Mouse (Mus musculus) T-helper 2 cell (primary cell): Measurements from ENCODE around the gene Zfp551.

Experiments
- in situ Hi-C: fragments of 300-600 bp; cut with MboI, MseI; formaldehyde crosslinking; loops from one replicate; pipeline ENCODE4 v1.15.1; 2025; ENCODE audit warnings: high pct_unique_total_duplicates

Zfp551 gene

DNA sequence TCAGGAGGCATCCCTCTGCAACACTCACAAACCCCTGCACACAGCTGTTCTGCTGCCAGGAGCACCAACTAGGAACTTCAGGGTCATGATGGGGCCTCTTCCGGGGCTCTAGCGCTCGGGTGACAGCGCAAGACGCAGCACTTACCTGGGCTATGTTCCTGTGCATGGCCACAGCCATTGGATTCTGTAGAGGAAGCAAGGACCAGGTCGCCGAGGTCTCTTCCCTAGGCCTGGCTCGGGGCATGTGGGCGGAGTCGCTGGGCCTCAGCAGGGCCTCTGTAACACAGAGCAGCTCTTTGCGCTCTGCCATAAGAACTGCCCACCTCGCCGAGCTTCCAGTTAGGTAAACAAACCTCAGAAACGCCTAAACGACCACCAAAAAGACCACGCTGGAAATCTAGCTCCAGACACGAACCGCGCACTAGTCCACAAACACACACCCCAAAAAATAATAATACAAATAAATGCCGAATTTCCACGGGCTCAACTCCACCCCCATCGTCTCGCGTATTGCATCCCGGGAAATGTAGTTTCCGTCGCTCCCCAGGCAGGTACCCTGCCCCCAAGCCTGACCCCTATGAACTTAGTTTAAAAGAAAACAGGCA lies at the start of gene Zfp551:
Gene Zfp551 (minus strand): TSS at position 507 of the 605 bp plus-strand sequence.
- in situ Hi-C loops: no loop called here

DNA sequence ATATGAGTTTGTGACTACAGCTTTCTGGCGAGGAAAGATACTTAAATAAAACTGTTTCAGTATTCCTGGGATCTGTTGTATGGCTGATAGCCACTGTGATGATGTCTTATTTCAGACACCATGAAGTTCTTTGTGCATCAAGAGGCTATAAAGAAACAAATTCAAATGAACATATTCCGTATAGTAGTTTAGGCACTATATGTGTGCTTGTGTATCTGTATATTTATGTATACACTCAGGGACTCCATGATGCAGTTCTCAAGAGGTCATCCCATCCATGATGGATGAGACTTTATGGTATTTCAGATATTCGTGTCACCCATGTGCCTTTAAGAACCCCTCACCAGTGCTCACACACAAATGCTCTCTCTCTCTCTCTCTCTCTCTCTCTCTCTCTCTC lies 304 bp upstream of the Zfp551 start:
- in situ Hi-C loops: no loop called here

DNA sequence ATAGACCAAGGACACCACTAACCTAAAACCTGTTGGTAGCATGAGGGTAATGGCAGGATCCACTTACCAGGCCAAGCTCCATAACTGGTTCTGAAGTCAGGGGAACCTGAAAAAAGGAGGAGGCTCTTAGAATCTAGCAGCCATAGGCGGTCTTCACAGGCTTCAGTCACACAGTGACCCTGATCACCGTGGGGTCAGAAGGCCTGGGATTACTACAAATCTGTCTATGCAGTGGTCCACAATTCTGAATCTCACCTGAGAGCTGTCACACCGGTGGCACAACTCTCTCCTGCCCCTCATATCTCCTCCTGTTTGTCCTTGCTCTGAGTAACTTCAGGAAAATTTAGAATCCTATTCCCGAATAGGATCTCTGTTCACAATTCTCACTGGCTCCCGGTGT lies 810 bp downstream of the Zfp551 start:
- in situ Hi-C loops: no loop called here

DNA sequence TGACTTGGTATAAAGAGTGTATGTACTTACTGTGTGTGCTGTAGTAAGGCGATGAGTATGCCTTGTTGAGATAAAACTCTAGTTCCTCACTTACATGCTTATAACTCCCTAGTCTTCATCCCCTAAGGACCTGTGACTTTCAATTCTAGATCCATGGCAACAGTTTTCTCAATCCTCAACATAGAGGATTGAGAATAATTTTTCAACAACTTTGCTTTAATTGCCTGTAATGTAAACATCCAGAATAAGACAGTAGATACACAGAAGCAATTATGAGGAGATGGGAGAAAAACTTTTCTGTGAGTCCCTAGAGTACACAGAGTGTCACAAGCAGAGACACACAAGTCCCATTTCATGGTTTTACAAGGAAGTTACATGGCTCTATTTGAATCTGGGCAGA lies 53.4 kb downstream of the Zfp551 start, which contains the start of gene Vmn1r84:
Gene Vmn1r84 (minus strand): TSS at position 101 of the 400 bp plus-strand sequence.
- in situ Hi-C loops: no loop called here
